9 mouse cellular contexts compared by ENCODE assay signal in the genomic region with DNA sequence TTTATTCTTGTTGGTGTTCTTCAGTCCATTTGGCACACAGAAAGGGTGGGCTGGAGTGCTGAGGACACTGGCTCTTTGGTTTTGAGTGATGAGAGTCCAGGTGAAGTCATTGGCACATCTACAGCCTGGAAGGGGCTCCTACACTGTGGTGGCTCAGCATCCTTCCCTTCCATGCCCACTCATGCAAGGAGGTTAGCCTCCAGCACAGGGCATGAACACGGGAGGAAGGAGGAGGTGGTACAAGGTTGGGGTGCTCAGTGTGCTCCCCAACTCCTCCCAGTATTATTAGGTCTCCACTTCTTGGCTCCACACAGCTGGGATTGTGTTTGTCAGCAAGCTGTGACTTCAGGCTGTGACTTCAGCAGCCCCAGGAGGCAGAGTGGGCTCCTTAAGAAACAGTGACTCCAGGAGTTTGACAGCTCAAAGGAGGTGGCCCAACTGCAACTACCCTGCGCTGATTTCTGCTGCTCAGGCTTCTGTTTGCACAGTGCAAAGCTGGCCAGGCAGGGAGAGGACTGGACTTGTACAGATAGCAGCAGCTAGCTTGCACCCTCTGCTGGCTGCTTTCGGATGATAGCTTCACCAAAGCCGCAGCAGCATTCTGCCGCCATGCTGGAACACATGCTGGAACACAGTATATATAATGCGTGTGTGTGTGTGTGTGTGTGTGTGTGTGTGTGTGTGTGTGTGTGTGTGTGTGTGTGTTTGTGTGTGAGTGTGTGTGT. TPM values are rescaled to one million over a fixed set of nuclear protein-coding genes. Genes with fewer than 3 reads are reported as not detected.
DNase-seq lines count a peak whose midpoint lies in the region; ATAC-seq and TF ChIP-seq lines count a peak whose summit lies in the region.
"Had no signal": no experiment of that assay in that cellular context is flagged by ENCODE, and none has a peak within 500 bp of the region (broad histone marks: within the 10 kb centered on the region; RNA-seq: fewer than 3 reads in every experiment).

No protein-coding gene starts in this region.

- peak; percentile 94 for DNase-seq in NIH3T3 (ENCODE audit: low read depth)
- peak; percentile 83 for DNase-seq in cerebellum, adult 8-10 months
- peak; percentile 86 for DNase-seq in forelimb bud, embryonic 11.5 days (ENCODE audit: low read depth, low spot score)
- peak; percentile 67 to 76 for DNase-seq in heart, postnatal 36 days
- DNase-seq in layer of hippocampus, adult 9-11 months = peak; percentile 87
- peak; percentile 97 for DNase-seq in lung, embryonic 14.5 days
- peak; percentile 52 for DNase-seq in retina, adult 2 months (ENCODE audit: low read depth, low spot score)
- peak; percentile 70 to 82 for DNase-seq in urinary bladder, postnatal 36 days (ENCODE audit: low spot score in 2 of 2)

- intact Hi-C loops in heart, postnatal 36 days (cut with DNase I) = loop anchor here (1.0 kb wide), 1 partner anchor 130 kb away; a partner anchor contains a TSS

- peak; percentile 88 for ATAC-seq in lung, embryonic 14.5 days (ENCODE audit: insufficient read depth)

- 10% methylated on average over 6 of the region's 6 CpGs for WGBS in lung, embryonic 14.5 days

- H3K4me2 ChIP-seq in lung, embryonic 14.5 days = no peak overlapping the region

- H3K4me3 ChIP-seq in lung, embryonic 14.5 days (ENCODE audit: low read depth, low read length) = no peak overlapping the region
- H3K4me3 ChIP-seq: megakaryocyte, embryonic 14.5 days had no signal

- no peaks in the 10 kb centered on the region for H3K27me3 ChIP-seq in lung, embryonic 14.5 days (ENCODE audit: insufficient read depth, low read length)

- H3K4me1 ChIP-seq in lung, embryonic 14.5 days (ENCODE audit: insufficient read depth) = peaks cover 10% of the 10 kb centered on the region

- TF ChIP-seq CTCF in lung, embryonic 14.5 days (IDR thresholded peaks at IDR 0.05; ENCODE audit: low read depth) = peak; percentile 97

- H3K9ac ChIP-seq in lung, embryonic 14.5 days = no peak overlapping the region

- no peaks in the 10 kb centered on the region for H3K36me3 ChIP-seq in lung, embryonic 14.5 days (ENCODE audit: insufficient read depth)

- H3K9me3 ChIP-seq in lung, embryonic 14.5 days (ENCODE audit: low read depth, low read length) = no peaks in the 10 kb centered on the region
- H3K9me3 ChIP-seq: megakaryocyte, embryonic 14.5 days had no signal

- H3K27ac ChIP-seq in lung, embryonic 14.5 days (ENCODE audit: low read depth) = no peak overlapping the region

RNA-seq across cellular contexts. Expression of a gene that starts 22.1 kb away (rescaled TPM):
- 1 to 10 TPM; 7.3 to 7.9 TPM for total RNA-seq in heart, postnatal 36 days (2021)
- 30.1 and 32.1 TPM in 2 replicates for polyA plus RNA-seq in lung, embryonic 14.5 days (2014; fragmentation: Nextera tagmentation; extraction: Ambion mirVana)
